Mouse (Mus musculus) splenic B cell, adult 2 months (primary cell): ENCODE measurements around the gene Gm3015.
"Not testable (repeated sequence)": the region's sequence is repeated elsewhere in the genome, so short reads cannot be mapped to it uniquely, and the experiment has no call there.

Source experiments
- DNase-seq: peaks from one replicate; pipeline ENCODE4 v3.0.0-alpha.2; 2011; ENCODE audit warnings: low read depth, low spot score
- H3K27me3 ChIP-seq: 2 replicates; pipeline ENCODE4 v1.6.1; 2012; ENCODE audit warnings: mild to moderate bottlenecking, low read length, moderate library complexity, mixed read lengths; ENCODE audit not compliant: control insufficient read depth, poor library complexity, insufficient read depth, severe bottlenecking
- H3K36me3 ChIP-seq: 2 replicates; pipeline ENCODE4 v1.6.1; 2012; ENCODE audit warnings: mild to moderate bottlenecking, low read length, moderate library complexity, mixed read lengths; ENCODE audit not compliant: control insufficient read depth, poor library complexity, insufficient read depth, severe bottlenecking

The Gm3015 gene

GRCm38 (mm10) chr14:42768721-42769120 is at the start of gene Gm3015:
Gm3015 (minus strand) TSS chr14:42768821.
- H3K27me3 ChIP-seq, H3K36me3 ChIP-seq, DNase-seq: not testable (repeated sequence)

- DNase-seq, H3K27me3 ChIP-seq: not testable (repeated sequence)
These were observed 29.3 kb upstream of the Gm3015 start, which contains the start of gene Gm10377 for GRCm38 (mm10) chr14:42797887-42798286. Gm10377 (minus strand) TSS chr14:42797987.

More at GRCm38 (mm10) chr14:42797887-42798286, 29.3 kb upstream of the Gm3015 start, which contains the start of gene Gm10377:
- not testable (repeated sequence) for H3K36me3 ChIP-seq
